Comparison of ENCODE assay signal across 8 mouse cellular contexts in genomic region chr8:124862321-124863162, GRCm38 (mm10). TPM values are rescaled to one million over a fixed set of nuclear protein-coding genes. Genes with fewer than 3 reads are reported as not detected.
A peak's percentile ranks its signal among the peaks of the same experiment; 100 is the strongest.
DNase-seq lines count a peak whose midpoint lies in the region; ATAC-seq and TF ChIP-seq lines count a peak whose summit lies in the region.

Gene Gnpat, plus strand, starts transcription at chr8:124863033.
Gene 2810004N23Rik, minus strand, starts transcription at chr8:124863120.

- peak; percentile 81 for TF ChIP-seq POLR2A in cortical plate, adult 2 months (IDR thresholded peaks at IDR 0.05; ENCODE audit: extremely low read depth, insufficient read depth, low read length)

- H3K4me1 ChIP-seq in cortical plate, adult 2 months (ENCODE audit: control insufficient read depth, insufficient read depth, low read length): peaks cover 3% of the 10 kb centered on the region

- H3K4me3 ChIP-seq in cortical plate, adult 2 months (ENCODE audit: insufficient read depth, low read length): peak within 1 kb of the TSS; percentile 85

- ATAC-seq in activated CD4-positive, CD25-positive, alpha-beta regulatory T cell, adult 4 months: peak; percentile 88
- peak; percentile 74 for ATAC-seq in megakaryocyte progenitor cell, adult 5-6 weeks (replicated peaks; ENCODE audit: poor library complexity)

- peak; percentile 95 for DNase-seq in gastrocnemius, postnatal 10 days
- peak; percentile 95 for DNase-seq in induced T-regulatory cell, adult 2 months (ENCODE audit: low read depth)
- peak; percentile 61 to 91 for DNase-seq in left cerebral cortex, adult 9 months (ENCODE audit: low spot score in 2 of 2)
- peak; percentile 95 for DNase-seq in right cerebral cortex, postnatal 14 days
- DNase-seq in urinary bladder, postnatal 36 days (ENCODE audit: low spot score in 2 of 2): peak; percentile 91 to 92

- H3K27ac ChIP-seq in cortical plate, adult 2 months (ENCODE audit: insufficient read depth, low read length): peak within 1 kb of the TSS; percentile 64

- no peak for TF ChIP-seq CTCF in cortical plate, adult 2 months (IDR thresholded peaks at IDR 0.05; ENCODE audit: extremely low read depth, insufficient read depth, low read length)

RNA-seq across cellular contexts. Expression of gene Gnpat, which starts in this region (rescaled TPM):
- polyA plus RNA-seq in activated CD4-positive, CD25-positive, alpha-beta regulatory T cell, adult 4 months (2017; shearing (Covaris generic)): 10 to 100 TPM; 36.5 TPM
- 87.9 and 95.0 TPM in 2 replicates for polyA plus RNA-seq in cortical plate, adult 2 months (2012; rRNA removed)
- total RNA-seq in gastrocnemius, postnatal 10 days (2021): 10 to 100 TPM; 92.7 to 98.3 TPM
- total RNA-seq in megakaryocyte progenitor cell, adult 5-6 weeks (2015): 108 and 116 TPM in 2 replicates
- total RNA-seq in megakaryocyte progenitor cell, adult 5-6 weeks (2017): 103 and 104 TPM in 2 replicates

RNA-seq across cellular contexts. Expression of gene 2810004N23Rik, which starts in this region (rescaled TPM):
- 10 to 100 TPM; 28.2 to 28.7 TPM for polyA plus RNA-seq in activated CD4-positive, CD25-positive, alpha-beta regulatory T cell, adult 4 months (2017; shearing (Covaris generic))
- 16.7 and 17.1 TPM in 2 replicates for polyA plus RNA-seq in cortical plate, adult 2 months (2012; rRNA removed)
- 10 to 100 TPM; 32.7 to 33.3 TPM for total RNA-seq in gastrocnemius, postnatal 10 days (2021)
- 29.7 and 35.7 TPM in 2 replicates for total RNA-seq in megakaryocyte progenitor cell, adult 5-6 weeks (2015)
- 68.5 and 72.1 TPM in 2 replicates for total RNA-seq in megakaryocyte progenitor cell, adult 5-6 weeks (2017)

Comparison
In these comparisons a context has a peak if more than half of its experiments do, and no peak if none do; other contexts are left out.
1. Peak in every context shown above with its lines: DNase-seq, ATAC-seq, H3K4me3 ChIP-seq and H3K27ac ChIP-seq.